Mouse (Mus musculus): ENCODE measurements around the gene Fam19a4.

DNA sequence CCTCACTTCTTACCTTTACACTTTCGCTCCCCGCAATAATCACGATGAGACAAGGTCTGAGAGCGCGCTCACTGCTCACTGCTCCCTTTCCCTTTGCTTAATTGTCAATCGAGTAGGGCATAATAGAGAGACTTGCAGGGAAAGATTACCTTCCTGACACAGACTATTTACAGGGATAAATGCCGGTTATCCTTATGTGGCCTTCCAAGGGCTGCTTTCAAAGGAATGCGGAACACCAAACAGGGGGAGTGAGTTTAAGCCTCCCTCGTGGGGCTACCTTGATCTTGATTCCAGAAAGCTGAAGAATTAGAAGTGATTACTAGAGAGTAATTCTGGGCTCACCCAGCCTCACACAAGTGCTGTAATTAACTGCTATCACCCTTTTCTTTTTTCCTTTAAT is 19.8 kb upstream of the Fam19a4 start:
- no peak for TF ChIP-seq CTCF (IDR thresholded peaks at IDR 0.05; ENCODE audit: extremely low read depth, insufficient read length, insufficient replicate concordance, low read depth, low read length)
- TF ChIP-seq POLR2A (IDR thresholded peaks at IDR 0.05; ENCODE audit: low read depth, low read length): no peak

Measured in small intestine, adult 2 months (tissue).